Mouse (Mus musculus) retina, postnatal 1 day (tissue): ENCODE data around the gene Ngef.
"Not testable (repeated sequence)": the region's sequence is repeated elsewhere in the genome, so short reads cannot be mapped to it uniquely, and the experiment has no call there.

Experiments
- DNase-seq: peaks from one replicate; pipeline ENCODE4 v3.0.0-alpha.2; 2012

Ngef gene

GRCm38 (mm10) chr1:87471914-87472313 is 101.8 kb downstream of the Ngef start:
- no peak for DNase-seq

- not testable (repeated sequence) for DNase-seq
Measured at GRCm38 (mm10) chr1:87469971-87470370, 103.7 kb downstream of the Ngef start, which contains the start of gene Snorc. TSS of gene Snorc (plus strand) at chr1:87470271.

GRCm38 (mm10) chr1:87468321-87468720 is 105.3 kb downstream of the Ngef start:
- DNase-seq, result peak; percentile 30

GRCm38 (mm10) chr1:87467469-87467868 is 106.2 kb downstream of the Ngef start:
- no peak for DNase-seq

GRCm38 (mm10) chr1:87459856-87460255 is 113.8 kb downstream of the Ngef start:
- DNase-seq, result not testable (repeated sequence)

- DNase-seq, result no peak
Measured at GRCm38 (mm10) chr1:87458045-87458444, 115.6 kb downstream of the Ngef start.

- DNase-seq, result no peak
Measured at GRCm38 (mm10) chr1:87456425-87456824, 117.2 kb downstream of the Ngef start.

GRCm38 (mm10) chr1:87449432-87449831 is 124.2 kb downstream of the Ngef start:
- no peak for DNase-seq

- DNase-seq, result peak; percentile 71
Measured at GRCm38 (mm10) chr1:87447183-87448104, 126.2 kb downstream of the Ngef start.

GRCm38 (mm10) chr1:87436583-87436982 is 137.1 kb downstream of the Ngef start:
- no peak for DNase-seq

GRCm38 (mm10) chr1:87435125-87435524 is 138.5 kb downstream of the Ngef start:
- DNase-seq, result no peak
